In the genomic region with DNA sequence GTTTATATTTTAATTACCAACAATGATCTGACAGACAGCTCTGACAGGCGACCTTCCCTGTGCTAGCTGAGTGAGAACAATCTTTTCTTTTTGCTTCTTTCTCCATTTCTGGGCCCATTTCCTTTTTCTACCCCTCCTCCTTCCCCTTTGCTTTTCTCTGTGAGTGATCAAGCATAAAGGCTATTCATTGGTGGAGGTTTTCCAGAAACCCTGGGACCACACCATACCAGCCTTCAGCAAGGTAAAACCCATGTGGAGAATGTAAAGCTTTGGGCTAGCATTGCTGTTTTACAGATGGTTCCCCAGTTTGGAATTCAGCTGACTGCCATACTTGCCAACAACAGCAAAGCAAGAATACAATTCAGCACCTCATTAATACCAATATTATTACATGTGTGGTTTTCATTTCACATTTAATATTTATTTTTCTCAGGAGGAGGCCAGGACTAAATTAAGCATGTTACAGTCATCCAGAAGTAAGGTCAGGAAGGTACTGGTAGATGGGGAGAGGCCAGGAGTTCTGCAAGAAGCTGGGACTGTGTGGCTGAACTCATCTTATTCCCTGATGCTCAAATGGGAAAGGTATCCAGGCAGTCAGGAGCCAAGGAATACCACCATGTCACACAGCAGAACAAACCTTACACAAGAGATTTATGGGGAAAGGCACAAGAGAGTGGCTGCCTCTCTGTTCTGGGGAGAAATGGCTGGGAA, we compare ENCODE assay signal across 28 mouse cellular contexts. TPM values are rescaled to one million over a fixed set of nuclear protein-coding genes. Genes with fewer than 3 reads are reported as not detected.
DNase-seq lines count a peak whose midpoint lies in the region; ATAC-seq and TF ChIP-seq lines count a peak whose summit lies in the region.
"Had no signal": no experiment of that assay in that cellular context is flagged by ENCODE, and none has a peak within 500 bp of the region (broad histone marks: within the 10 kb centered on the region; RNA-seq: fewer than 3 reads in every experiment).

No protein-coding gene starts in this region.

- TF ChIP-seq CTCF in forebrain, postnatal 0 days (IDR thresholded peaks at IDR 0.05; ENCODE audit: low read depth) = no peak

- DNase-seq in forebrain, embryonic 10.5 days (ENCODE audit: extremely low spot score, low spot score) = no peak
- no peak for DNase-seq in forebrain, postnatal 0 days
- no peak for DNase-seq in midbrain, embryonic 11.5 days (ENCODE audit: low spot score, missing footprints)
- DNase-seq in forebrain, embryonic 11.5 days (ENCODE audit: low spot score) = no peak
- DNase-seq in limb, embryonic 14.5 days (ENCODE audit: low spot score) = peak; percentile 38
- no peak for DNase-seq in thymus, adult 18-20 months
- no peak for DNase-seq in spleen, postnatal 14 days (ENCODE audit: low spot score in 2 of 2)
- DNase-seq: adrenal gland, adult 8-10 months; B cell, adult 2 months; cerebellum, adult 18-20 months; cerebellum, postnatal 36 days; heart, postnatal 36 days; kidney, adult 18-20 months; kidney, postnatal 4 days; lung, adult 18-20 months; lung, postnatal 14 days; right cerebral cortex, adult 18-20 months; right cerebral cortex, postnatal 4 days; thymus, adult 2 months; thymus, postnatal 4 days had no signal

- TF ChIP-seq POLR2A in limb, embryonic 14.5 days (IDR thresholded peaks at IDR 0.05; ENCODE audit: borderline replicate concordance, extremely low read depth, insufficient read depth, insufficient read length) = no peak

- peaks cover 94% of the 10 kb centered on the region for H3K27me3 ChIP-seq in forebrain, embryonic 10.5 days (ENCODE audit: poor library complexity, severe bottlenecking)
- no peaks in the 10 kb centered on the region for H3K27me3 ChIP-seq in forebrain, postnatal 0 days (ENCODE audit: insufficient read depth, low read length)
- H3K27me3 ChIP-seq in midbrain, embryonic 11.5 days (ENCODE audit: control insufficient read depth, insufficient read depth, low read length) = peaks cover 18% of the 10 kb centered on the region
- peaks cover 6% of the 10 kb centered on the region; the same call in 1 of the 2 replicates for H3K27me3 ChIP-seq in midbrain, embryonic 15.5 days (replicated peaks)
- H3K27me3 ChIP-seq in forebrain, embryonic 11.5 days (ENCODE audit: control insufficient read depth, insufficient read depth, low read length) = peaks cover 12% of the 10 kb centered on the region
- H3K27me3 ChIP-seq in limb, embryonic 14.5 days (ENCODE audit: control insufficient read depth, insufficient read depth, low read length) = no peaks in the 10 kb centered on the region
- H3K27me3 ChIP-seq: heart, embryonic 15.5 days; neural tube, embryonic 12.5 days; stomach, embryonic 15.5 days had no signal

- 27% methylated on average over 1 of the region's 1 CpGs for WGBS in forebrain, embryonic 10.5 days
- WGBS in forebrain, postnatal 0 days = 22% methylated on average over 1 of the region's 1 CpGs
- 20% methylated on average over 1 of the region's 1 CpGs for WGBS in midbrain, embryonic 11.5 days
- 24% methylated on average over 1 of the region's 1 CpGs for WGBS in midbrain, embryonic 15.5 days
- 10% methylated on average over 1 of the region's 1 CpGs for WGBS in forebrain, embryonic 11.5 days
- 42% methylated on average over 1 of the region's 1 CpGs for WGBS in limb, embryonic 14.5 days

- no peak overlapping the region for H3K9ac ChIP-seq in forebrain, postnatal 0 days
- no peak overlapping the region for H3K9ac ChIP-seq in midbrain, embryonic 11.5 days (ENCODE audit: low read length)
- no peak overlapping the region for H3K9ac ChIP-seq in midbrain, embryonic 15.5 days
- H3K9ac ChIP-seq in forebrain, embryonic 11.5 days (ENCODE audit: low read length) = no peak overlapping the region
- no peak overlapping the region for H3K9ac ChIP-seq in limb, embryonic 14.5 days (ENCODE audit: low read depth, low read length, severe bottlenecking)
- H3K9ac ChIP-seq: heart, embryonic 15.5 days; liver, embryonic 12.5 days; midbrain, embryonic 12.5 days; neural tube, embryonic 12.5 days; stomach, embryonic 15.5 days had no signal

- no peak overlapping the region for H3K4me2 ChIP-seq in forebrain, postnatal 0 days (ENCODE audit: low read depth)
- H3K4me2 ChIP-seq in midbrain, embryonic 11.5 days = no peak overlapping the region
- no peak overlapping the region for H3K4me2 ChIP-seq in midbrain, embryonic 15.5 days
- no peak overlapping the region for H3K4me2 ChIP-seq in forebrain, embryonic 11.5 days (ENCODE audit: low read depth, low read length, severe bottlenecking)
- no peak overlapping the region for H3K4me2 ChIP-seq in limb, embryonic 14.5 days (replicated peaks; ENCODE audit: low read depth, low read length, severe bottlenecking)
- H3K4me2 ChIP-seq: heart, embryonic 15.5 days; liver, embryonic 12.5 days; midbrain, embryonic 12.5 days; neural tube, embryonic 12.5 days; stomach, embryonic 15.5 days had no signal

- H3K4me3 ChIP-seq in forebrain, embryonic 10.5 days = no peak overlapping the region
- H3K4me3 ChIP-seq in forebrain, postnatal 0 days (ENCODE audit: low read depth, low read length) = no peak overlapping the region
- no peak overlapping the region for H3K4me3 ChIP-seq in midbrain, embryonic 11.5 days (ENCODE audit: low read depth, low read length)
- no peak overlapping the region for H3K4me3 ChIP-seq in midbrain, embryonic 15.5 days
- H3K4me3 ChIP-seq in forebrain, embryonic 11.5 days (ENCODE audit: low read depth, low read length) = no peak overlapping the region
- H3K4me3 ChIP-seq in limb, embryonic 14.5 days (replicated peaks; ENCODE audit: low read length) = no peak overlapping the region
- H3K4me3 ChIP-seq: heart, embryonic 15.5 days; liver, embryonic 12.5 days; midbrain, embryonic 12.5 days; neural tube, embryonic 12.5 days; stomach, embryonic 15.5 days had no signal

- no peaks in the 10 kb centered on the region for H3K9me3 ChIP-seq in forebrain, embryonic 10.5 days
- H3K9me3 ChIP-seq in forebrain, postnatal 0 days (ENCODE audit: low read length) = no peaks in the 10 kb centered on the region
- no peaks in the 10 kb centered on the region for H3K9me3 ChIP-seq in midbrain, embryonic 11.5 days (ENCODE audit: control insufficient read depth, low read length)
- no peaks in the 10 kb centered on the region for H3K9me3 ChIP-seq in midbrain, embryonic 15.5 days
- H3K9me3 ChIP-seq in forebrain, embryonic 11.5 days (ENCODE audit: control insufficient read depth, low read length) = no peaks in the 10 kb centered on the region
- H3K9me3 ChIP-seq in limb, embryonic 14.5 days (ENCODE audit: control insufficient read depth, low read length) = no peaks in the 10 kb centered on the region
- H3K9me3 ChIP-seq: heart, embryonic 15.5 days; liver, embryonic 12.5 days; midbrain, embryonic 12.5 days; neural tube, embryonic 12.5 days; stomach, embryonic 15.5 days had no signal

- H3K36me3 ChIP-seq in forebrain, embryonic 10.5 days (replicated peaks) = no peaks in the 10 kb centered on the region
- no peaks in the 10 kb centered on the region for H3K36me3 ChIP-seq in forebrain, postnatal 0 days (ENCODE audit: insufficient read depth)
- no peaks in the 10 kb centered on the region for H3K36me3 ChIP-seq in midbrain, embryonic 11.5 days (ENCODE audit: control insufficient read depth, insufficient read depth, low read length)
- H3K36me3 ChIP-seq in midbrain, embryonic 15.5 days (replicated peaks) = no peaks in the 10 kb centered on the region
- H3K36me3 ChIP-seq in forebrain, embryonic 11.5 days (ENCODE audit: control insufficient read depth, insufficient read depth, low read length) = no peaks in the 10 kb centered on the region
- no peaks in the 10 kb centered on the region for H3K36me3 ChIP-seq in limb, embryonic 14.5 days (ENCODE audit: control insufficient read depth, insufficient read depth, low read length)
- H3K36me3 ChIP-seq: heart, embryonic 15.5 days; liver, embryonic 12.5 days; midbrain, embryonic 12.5 days; neural tube, embryonic 12.5 days; stomach, embryonic 15.5 days had no signal

- peak overlapping the region; percentile 44; the same call in 1 of the 2 replicates for H3K27ac ChIP-seq in forebrain, embryonic 10.5 days
- H3K27ac ChIP-seq in forebrain, postnatal 0 days (ENCODE audit: low read depth, low read length) = no peak overlapping the region
- no peak overlapping the region for H3K27ac ChIP-seq in midbrain, embryonic 11.5 days (ENCODE audit: low read depth, low read length)
- no peak overlapping the region for H3K27ac ChIP-seq in midbrain, embryonic 15.5 days
- no peak overlapping the region for H3K27ac ChIP-seq in forebrain, embryonic 11.5 days (ENCODE audit: low read depth, low read length)
- no peak overlapping the region; the same call in 1 of the 2 replicates for H3K27ac ChIP-seq in limb, embryonic 14.5 days (replicated peaks; ENCODE audit: low read depth, low read length)
- H3K27ac ChIP-seq: heart, embryonic 15.5 days; liver, embryonic 12.5 days; midbrain, embryonic 12.5 days; neural tube, embryonic 12.5 days; stomach, embryonic 15.5 days had no signal

- peaks cover 20% of the 10 kb centered on the region for H3K4me1 ChIP-seq in forebrain, embryonic 10.5 days
- H3K4me1 ChIP-seq in forebrain, postnatal 0 days (ENCODE audit: insufficient read depth) = no peaks in the 10 kb centered on the region
- no peaks in the 10 kb centered on the region for H3K4me1 ChIP-seq in midbrain, embryonic 11.5 days (ENCODE audit: control insufficient read depth, insufficient read depth, low read length)
- H3K4me1 ChIP-seq in midbrain, embryonic 15.5 days = no peaks in the 10 kb centered on the region
- 0 out of 2 replicates have a peak, but pooled peaks cover 2% of the 10 kb centered on the region for H3K4me1 ChIP-seq in forebrain, embryonic 11.5 days (replicated peaks; ENCODE audit: control insufficient read depth, insufficient read depth, low read length)
- no peaks in the 10 kb centered on the region for H3K4me1 ChIP-seq in limb, embryonic 14.5 days (ENCODE audit: control insufficient read depth, insufficient read depth, low read length)
- H3K4me1 ChIP-seq: heart, embryonic 15.5 days; liver, embryonic 12.5 days; neural tube, embryonic 12.5 days; stomach, embryonic 15.5 days had no signal

- ATAC-seq in forebrain, postnatal 0 days = no peak
- peak; percentile 42; the same call in 1 of the 2 replicates for ATAC-seq in midbrain, embryonic 11.5 days (ENCODE audit: low FRiP score)
- ATAC-seq in midbrain, embryonic 15.5 days (replicated peaks) = no peak
- peak; percentile 85 for ATAC-seq in forebrain, embryonic 11.5 days (replicated peaks; ENCODE audit: low FRiP score)
- peak; percentile 70 for ATAC-seq in limb, embryonic 14.5 days (ENCODE audit: low FRiP score, low read depth)
- ATAC-seq: liver, embryonic 12.5 days had no signal

RNA-seq across cellular contexts. Expression of a gene that starts 38.4 kb away (rescaled TPM):
- polyA plus RNA-seq in forebrain, embryonic 10.5 days (2016; fragmentation: Nextera tagmentation; extraction: Ambion mirVana) = 0.66 and 0.69 TPM in 2 replicates
- total RNA-seq in forebrain, postnatal 0 days (2014; rRNA removed) = 1.6 and 2.0 TPM in 2 replicates
- 1.0 and 1.6 TPM in 2 replicates for polyA plus RNA-seq in forebrain, postnatal 0 days (2015; fragmentation: Nextera tagmentation; extraction: Ambion mirVana)
- 0.64 and 1.0 TPM in 2 replicates for polyA plus RNA-seq in midbrain, embryonic 11.5 days (2014; fragmentation: Nextera tagmentation; extraction: Ambion mirVana)
- polyA plus RNA-seq in midbrain, embryonic 15.5 days (2015; fragmentation: Nextera tagmentation; extraction: Ambion mirVana) = 3.0 and 3.4 TPM in 2 replicates
- polyA plus RNA-seq in forebrain, embryonic 11.5 days (2014; fragmentation: Nextera tagmentation; extraction: Ambion mirVana) = 0.79 and 1.1 TPM in 2 replicates
- 26.5 and 31.3 TPM in 2 replicates for polyA plus RNA-seq in limb, embryonic 14.5 days (2012; rRNA removed)
- 17.8 and 20.8 TPM in 2 replicates for polyA plus RNA-seq in limb, embryonic 14.5 days (2014; fragmentation: Nextera tagmentation; extraction: Ambion mirVana)
- total RNA-seq: megakaryocyte progenitor cell, adult 5-6 weeks; MEL had no signal

Comparison
In these comparisons a context has a peak if more than half of its experiments do, and no peak if none do; other contexts are left out.
1. ATAC-seq: peak in midbrain, embryonic 11.5 days (single experiment), forebrain, embryonic 11.5 days (single experiment) and limb, embryonic 14.5 days (single experiment); none in forebrain, postnatal 0 days (single experiment) and midbrain, embryonic 15.5 days (single experiment).